Mouse (Mus musculus): ENCODE results near the gene Zmym6. TPM values are rescaled to one million over a fixed set of nuclear protein-coding genes. Genes with fewer than 3 reads are reported as not detected.

Zmym6 gene
- polyA plus RNA-seq (2014; fragmentation: Illumina TruSeq; extraction: RNeasy Lipid Tissue Mini Kit (QIAGEN cat#74804); ENCODE audit: low read depth, low replicate concordance), result 59.0 TPM

GRCm38 (mm10) chr4:127076875-127077548, at the start of gene Zmym6:
Gene Zmym6, plus strand, starts transcription at chr4:127077383.

GRCm38 (mm10) chr4:127060585-127061290, 16.4 kb upstream of the Zmym6 start, which contains the start of gene Zmym1:
Gene Zmym1, minus strand, starts transcription at chr4:127061152.

GRCm38 (mm10) chr4:127123391-127123790, 46.2 kb downstream of the Zmym6 start, which contains the start of gene Tmem35b:
Gene Tmem35b, plus strand, starts transcription at chr4:127123691.

GRCm38 (mm10) chr4:127168914-127169345, 91.7 kb downstream of the Zmym6 start, which contains the start of gene Dlgap3:
Gene Dlgap3, plus strand, starts transcription at chr4:127169204.

Other genes starting within 250 kb of the Zmym6 start
- gene Zmym4, start 109.2 kb upstream of the Zmym6 start, polyA plus RNA-seq (2014; fragmentation: Illumina TruSeq; extraction: RNeasy Lipid Tissue Mini Kit (QIAGEN cat#74804); ENCODE audit: low read depth, low replicate concordance), result 96.6 TPM
- 281 TPM for gene Sfpq, start 56.1 kb upstream of the Zmym6 start, polyA plus RNA-seq (2014; fragmentation: Illumina TruSeq; extraction: RNeasy Lipid Tissue Mini Kit (QIAGEN cat#74804); ENCODE audit: low read depth, low replicate concordance)
- gene Zmym1, start 16.2 kb upstream of the Zmym6 start, polyA plus RNA-seq (2014; fragmentation: Illumina TruSeq; extraction: RNeasy Lipid Tissue Mini Kit (QIAGEN cat#74804); ENCODE audit: low read depth, low replicate concordance), result 16.8 TPM
- 13.5 TPM for gene Tmem35b, start 46.3 kb downstream of the Zmym6 start, polyA plus RNA-seq (2014; fragmentation: Illumina TruSeq; extraction: RNeasy Lipid Tissue Mini Kit (QIAGEN cat#74804); ENCODE audit: low read depth, low replicate concordance)
- not detected for gene Dlgap3, start 91.8 kb downstream of the Zmym6 start, polyA plus RNA-seq (2014; fragmentation: Illumina TruSeq; extraction: RNeasy Lipid Tissue Mini Kit (QIAGEN cat#74804); ENCODE audit: low read depth, low replicate concordance)
- gene Smim12, start 166.4 kb downstream of the Zmym6 start, polyA plus RNA-seq (2014; fragmentation: Illumina TruSeq; extraction: RNeasy Lipid Tissue Mini Kit (QIAGEN cat#74804); ENCODE audit: low read depth, low replicate concordance), result 1.9 TPM
- gene Gja4, start 236.7 kb downstream of the Zmym6 start, polyA plus RNA-seq (2014; fragmentation: Illumina TruSeq; extraction: RNeasy Lipid Tissue Mini Kit (QIAGEN cat#74804); ENCODE audit: low read depth, low replicate concordance), result not detected